Mouse (Mus musculus) midbrain, embryonic 16.5 days (tissue): ENCODE measurements around the gene Cfap206. TPM values are rescaled to one million over a fixed set of nuclear protein-coding genes. Genes with fewer than 3 reads are reported as not detected.

ENCODE experiments used
- ATAC-seq: fragments of 200-750 bp; cut with Nextera tagmentation; 2 replicates; pipeline ENCODE4 v1.8.0; 2017; ENCODE audit warnings: moderate TSS enrichment
- H3K27ac ChIP-seq: fragments of 300-500 bp; sonication (generic); 2 replicates; pipeline ENCODE4 v1.5.1; 2014; ENCODE audit warnings: mild to moderate bottlenecking, low read length, mixed read lengths
- H3K27me3 ChIP-seq: fragments of 300-500 bp; sonication (generic); 2 replicates; pipeline ENCODE4 v1.6.1; 2014; ENCODE audit warnings: low read depth, low read length, mixed read lengths; ENCODE audit not compliant: control insufficient read depth, insufficient read depth
- H3K36me3 ChIP-seq: fragments of 300-500 bp; sonication (generic); 2 replicates; pipeline ENCODE4 v1.6.1; 2014; ENCODE audit warnings: mild to moderate bottlenecking, low read length, moderate library complexity, mixed read lengths; ENCODE audit not compliant: control insufficient read depth, insufficient read depth
- H3K4me1 ChIP-seq: fragments of 300-500 bp; sonication (generic); 2 replicates; pipeline ENCODE4 v1.6.1; 2014; ENCODE audit warnings: mild to moderate bottlenecking, low read length, mixed read lengths; ENCODE audit not compliant: control insufficient read depth, insufficient read depth
- H3K4me2 ChIP-seq: fragments of 300-500 bp; sonication (generic); 2 replicates; pipeline ENCODE4 v1.6.1; 2014; ENCODE audit warnings: mild to moderate bottlenecking, low read length, mixed read lengths
- H3K4me3 ChIP-seq: fragments of 300-500 bp; sonication (generic); 2 replicates; pipeline ENCODE4 v1.5.1; 2014; ENCODE audit warnings: low read depth, mild to moderate bottlenecking, low read length, moderate library complexity, mixed read lengths
- H3K9ac ChIP-seq: fragments of 300-500 bp; sonication (generic); 2 replicates; pipeline ENCODE4 v1.6.1; 2014; ENCODE audit warnings: low read depth, low read length, mixed read lengths
- H3K9me3 ChIP-seq: fragments of 300-500 bp; sonication (generic); replicated peaks from 2 replicates; pipeline ENCODE4 v1.6.1; 2014; ENCODE audit warnings: mild to moderate bottlenecking, low read length, mixed read lengths; ENCODE audit not compliant: control insufficient read depth, poor library complexity, severe bottlenecking
- WGBS: fragments of 180-500 bp; shearing (Covaris S2); extraction: QIAGEN DNeasy Blood & Tissue Kit; methylation state at CpG from one replicate; pipeline ENCODE4 v1.1.7; 2014; 5-methylcytosine and 5-hydroxymethylcytosine counted together
- polyA plus RNA-seq: library from polyadenylated mRNA; unstranded; fragments of >200 nt; fragmentation: Nextera tagmentation; extraction: Ambion mirVana; gene quantifications from 2 replicates; pipeline ENCODE4 v1.2.1, GENCODE M21; 2015

Gene Cfap206
- polyA plus RNA-seq, 1 experiment from 2014 or later = 4.1 TPM

- WGBS = 38% methylated on average over 5 of the region's 5 CpGs
- no peaks in the 10 kb centered on the region for H3K36me3 ChIP-seq
- no peaks in the 10 kb centered on the region for H3K27me3 ChIP-seq
- H3K4me3 ChIP-seq = no peak overlapping the region
- no peak overlapping the region for H3K9ac ChIP-seq
- no peak overlapping the region for H3K27ac ChIP-seq
- no peak overlapping the region for H3K4me2 ChIP-seq
- no peaks in the 10 kb centered on the region for H3K9me3 ChIP-seq
- no peak for ATAC-seq
- no peaks in the 10 kb centered on the region for H3K4me1 ChIP-seq
Measured at GRCm38 (mm10) chr4:34701528-34701927, 28.5 kb downstream of the Cfap206 start.

DNA sequence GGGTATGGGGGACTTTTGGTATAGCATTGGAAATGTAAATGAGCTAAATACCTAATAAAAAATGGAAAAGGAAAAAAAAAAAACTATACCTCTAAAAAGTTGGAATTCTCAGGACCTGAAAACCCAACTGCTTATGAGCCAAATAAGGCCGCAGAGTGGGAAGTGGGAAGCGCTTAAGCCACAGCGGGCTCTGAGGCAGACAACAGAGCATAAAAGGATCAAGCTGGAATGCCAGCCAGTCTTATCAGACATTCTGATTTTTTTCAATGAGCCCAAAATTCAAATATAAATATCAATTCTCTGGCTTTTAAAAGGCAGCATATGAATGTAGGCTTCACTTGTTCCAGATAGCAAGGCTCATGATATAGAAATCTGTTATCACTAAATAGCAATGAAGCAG, 42.0 kb downstream of the Cfap206 start:
- ATAC-seq = no peak
- WGBS = 53% methylated on average over 3 of the region's 3 CpGs
- Histone ChIP-seq H3K27me3 (no peaks in the 10 kb centered on the region), H3K4me1 (peaks cover 21% of the 10 kb centered on the region), H3K36me3 (no peaks in the 10 kb centered on the region; the same call in 1 of the 2 replicates), H3K4me3 (peak overlapping the region; percentile 7; the same call in 1 of the 2 replicates), H3K4me2 (peak overlapping the region; percentile 57), H3K9ac (0 out of 2 replicates have a peak overlapping the region, but pooled peaks have one; percentile 25), H3K9me3 (no peaks in the 10 kb centered on the region), H3K27ac (peak overlapping the region; percentile 64)

DNA sequence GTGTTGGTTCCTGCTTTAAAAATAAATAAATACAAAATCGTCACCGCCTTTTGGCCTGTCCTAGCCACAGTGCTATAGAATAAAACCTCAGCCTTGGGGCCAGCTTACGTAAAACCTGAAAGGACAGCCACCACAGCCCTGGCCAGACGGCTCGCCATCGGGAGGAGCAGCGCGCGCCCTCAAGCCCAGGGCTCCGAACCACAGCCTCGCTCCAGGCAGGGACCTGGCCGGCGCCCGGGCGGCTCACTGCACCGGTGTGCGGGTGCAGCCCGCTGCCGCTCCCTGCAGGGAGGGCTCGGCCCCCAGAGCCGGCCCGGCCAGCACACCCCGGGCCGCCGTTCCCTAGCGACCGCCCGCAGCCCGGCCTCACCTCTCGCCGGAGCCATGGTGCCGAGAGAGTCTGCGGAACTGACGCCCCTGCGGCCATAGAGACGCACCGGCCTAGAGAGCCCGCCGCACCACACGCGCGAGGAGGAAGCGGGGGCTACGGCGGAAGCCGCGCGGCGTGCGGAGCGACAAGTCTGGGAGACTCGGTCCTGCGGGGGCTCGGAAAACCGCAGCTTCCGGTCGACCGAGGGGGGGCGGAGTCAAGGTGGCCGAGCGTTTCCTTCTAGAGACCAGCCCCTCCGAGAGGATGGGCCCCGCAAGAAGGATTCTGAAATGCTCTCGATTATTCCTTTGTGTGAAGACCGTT, 43.0 kb downstream of the Cfap206 start, which contains the start of gene Slc35a1:
Gene Slc35a1 (minus strand): TSS at position 565 of the 694 bp plus-strand sequence.
- Histone ChIP-seq H3K9ac (peak within 1 kb of the TSS; percentile 99), H3K4me2 (peak within 1 kb of the TSS; percentile 57), H3K27ac (peak within 1 kb of the TSS; percentile 97), H3K36me3 (peaks cover 5% of the 10 kb centered on the region; the same call in 1 of the 2 replicates), H3K4me1 (peaks cover 21% of the 10 kb centered on the region), H3K4me3 (peak within 1 kb of the TSS; percentile 93), H3K9me3 (no peaks in the 10 kb centered on the region), H3K27me3 (no peaks in the 10 kb centered on the region)
- peak; percentile 99 for ATAC-seq
- WGBS = under 1% methylated on average over 64 of the region's 65 CpGs

DNA sequence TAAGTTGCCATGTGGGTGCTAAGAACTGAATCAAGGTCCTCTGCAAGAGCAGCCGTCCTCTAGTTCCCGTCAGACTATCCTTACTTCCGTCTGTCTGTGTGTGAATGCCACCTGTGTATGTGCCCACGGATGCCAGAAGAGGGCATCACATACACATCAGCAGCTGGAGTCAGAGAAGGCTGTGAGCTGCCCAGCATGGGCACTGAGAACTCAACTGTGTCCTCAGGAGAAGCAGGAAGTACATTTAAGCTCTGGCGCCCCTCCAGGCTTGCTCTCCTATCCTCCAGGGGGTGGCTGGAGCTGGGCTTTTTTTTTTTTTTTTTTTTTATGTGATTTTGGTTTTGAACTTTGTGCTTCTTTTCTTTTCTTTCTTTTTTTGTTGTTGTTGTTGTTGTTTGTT, 49.5 kb downstream of the Cfap206 start:
- 77% methylated on average over 5 of the region's 5 CpGs for WGBS

GRCm38 (mm10) chr4:34673721-34674120, 56.3 kb downstream of the Cfap206 start:
- WGBS = 94% methylated on average over 5 of the region's 5 CpGs
- Histone ChIP-seq H3K9ac (no peak overlapping the region), H3K9me3 (no peaks in the 10 kb centered on the region), H3K27me3 (no peaks in the 10 kb centered on the region), H3K4me2 (no peak overlapping the region), H3K4me3 (no peak overlapping the region), H3K4me1 (no peaks in the 10 kb centered on the region), H3K27ac (no peak overlapping the region), H3K36me3 (peaks cover 23% of the 10 kb centered on the region)
- no peak for ATAC-seq

More for the DNA sequence above, 49.5 kb downstream of the Cfap206 start:
- Histone ChIP-seq H3K27me3 (no peaks in the 10 kb centered on the region), H3K9ac (no peak overlapping the region), H3K27ac (no peak overlapping the region), H3K36me3 (peaks cover 16% of the 10 kb centered on the region), H3K4me1 (peaks cover 6% of the 10 kb centered on the region; the same call in 1 of the 2 replicates), H3K4me3 (no peak overlapping the region), H3K4me2 (no peak overlapping the region), H3K9me3 (no peaks in the 10 kb centered on the region)
- ATAC-seq = no peak

DNA sequence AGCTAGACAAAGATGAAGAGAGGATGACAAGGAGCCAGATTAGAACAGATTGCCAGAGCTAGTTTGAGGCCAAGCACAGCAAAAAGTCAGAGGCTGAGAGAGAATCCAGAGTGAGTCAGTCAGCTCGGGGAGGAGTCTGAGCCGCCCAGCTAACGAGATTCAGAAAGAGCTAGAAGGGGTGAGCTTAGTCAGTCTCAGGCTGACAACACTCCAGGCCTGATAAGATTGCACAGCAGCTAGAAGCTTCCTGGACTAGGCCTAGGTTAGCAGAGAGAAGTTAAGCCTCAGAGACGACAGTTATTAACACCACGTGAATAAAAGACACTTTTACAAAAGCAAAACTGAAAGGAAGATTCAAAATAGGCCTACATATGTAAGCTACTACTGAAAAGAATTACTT, 62.1 kb downstream of the Cfap206 start:
- Histone ChIP-seq H3K4me2 (no peak overlapping the region), H3K27me3 (no peaks in the 10 kb centered on the region), H3K9me3 (no peaks in the 10 kb centered on the region), H3K36me3 (peaks cover 27% of the 10 kb centered on the region), H3K27ac (no peak overlapping the region), H3K9ac (no peak overlapping the region), H3K4me3 (no peak overlapping the region), H3K4me1 (no peaks in the 10 kb centered on the region)
- 93% methylated on average over 5 of the region's 5 CpGs for WGBS
- ATAC-seq = no peak

GRCm38 (mm10) chr4:34661927-34662326, 68.1 kb downstream of the Cfap206 start:
- no peak overlapping the region for H3K27ac ChIP-seq
- peak; percentile 32; the same call in 1 of the 2 replicates for ATAC-seq
- no peak overlapping the region for H3K4me2 ChIP-seq
- no peaks in the 10 kb centered on the region for H3K27me3 ChIP-seq
- H3K4me3 ChIP-seq = no peak overlapping the region
- H3K36me3 ChIP-seq = peaks cover 38% of the 10 kb centered on the region
- H3K9me3 ChIP-seq = no peaks in the 10 kb centered on the region
- no peak overlapping the region for H3K9ac ChIP-seq
- WGBS = 84% methylated on average over 6 of the region's 6 CpGs
- H3K4me1 ChIP-seq = no peaks in the 10 kb centered on the region

GRCm38 (mm10) chr4:34661514-34661913, 68.5 kb downstream of the Cfap206 start:
- WGBS = 96% methylated on average over 2 of the region's 2 CpGs
- Histone ChIP-seq H3K9ac (no peak overlapping the region), H3K27me3 (no peaks in the 10 kb centered on the region), H3K9me3 (no peaks in the 10 kb centered on the region), H3K4me3 (no peak overlapping the region), H3K27ac (no peak overlapping the region), H3K4me2 (no peak overlapping the region), H3K4me1 (no peaks in the 10 kb centered on the region), H3K36me3 (peaks cover 37% of the 10 kb centered on the region)
- peak; percentile 39; the same call in 1 of the 2 replicates for ATAC-seq

DNA sequence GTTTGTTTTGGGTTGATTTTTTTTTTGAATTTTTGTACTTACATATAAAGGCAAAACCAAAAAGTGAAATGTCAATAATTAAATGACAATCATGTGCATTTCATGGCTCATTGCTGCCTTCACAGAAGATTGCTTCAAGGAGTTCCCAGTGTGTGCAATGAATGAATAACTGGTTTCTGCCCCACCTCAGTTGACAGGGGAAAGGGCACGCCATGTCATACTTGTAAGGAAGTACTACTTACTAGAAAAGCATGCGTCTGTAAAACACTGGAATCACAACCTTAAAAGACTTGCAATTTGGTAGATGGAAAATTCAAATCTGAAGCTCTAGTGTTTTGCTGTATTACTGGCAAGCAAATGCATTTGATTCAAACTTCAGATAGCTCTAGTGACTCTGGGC, 71.0 kb downstream of the Cfap206 start:
- no peak overlapping the region for H3K4me3 ChIP-seq
- H3K36me3 ChIP-seq = peaks cover 39% of the 10 kb centered on the region
- 90% methylated on average over 2 of the region's 2 CpGs for WGBS

More for the DNA sequence above, 71.0 kb downstream of the Cfap206 start:
- no peaks in the 10 kb centered on the region for H3K4me1 ChIP-seq
- H3K9me3 ChIP-seq = no peaks in the 10 kb centered on the region
- H3K27ac ChIP-seq = no peak overlapping the region
- no peaks in the 10 kb centered on the region for H3K27me3 ChIP-seq
- H3K9ac ChIP-seq = no peak overlapping the region
- H3K4me2 ChIP-seq = no peak overlapping the region
- ATAC-seq = no peak
